ENCODE assay signal across 10 mouse cellular contexts in the genomic region with DNA sequence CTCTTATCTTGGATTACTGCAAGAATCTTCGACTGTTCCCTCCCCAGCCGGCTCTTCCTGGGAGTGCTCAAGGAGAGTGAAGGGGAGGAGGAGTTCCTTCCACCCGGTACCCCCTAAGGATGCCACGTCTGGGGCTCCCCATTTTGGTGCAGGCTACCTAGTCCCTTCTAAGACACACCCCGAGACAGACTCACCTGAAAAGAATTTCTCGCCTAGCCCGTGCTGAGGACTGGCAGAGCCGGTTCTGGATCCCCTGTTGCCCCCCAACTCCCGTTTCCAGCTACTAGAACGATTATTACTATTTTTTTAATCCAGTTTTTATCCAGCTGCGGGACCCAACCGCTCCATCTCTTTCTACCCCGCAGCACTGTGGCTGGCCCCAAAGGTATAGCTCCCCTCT. TPM values are rescaled to one million over a fixed set of nuclear protein-coding genes. Genes with fewer than 3 reads are reported as not detected.
DNase-seq lines count a peak whose midpoint lies in the region; ATAC-seq lines count a peak whose summit lies in the region.
"Had no signal": no experiment of that assay in that cellular context is flagged by ENCODE, and none has a peak within 500 bp of the region (broad histone marks: within the 10 kb centered on the region; RNA-seq: fewer than 3 reads in every experiment).

No protein-coding gene starts in this region.

- under 1% methylated on average over 13 of the region's 13 CpGs for WGBS in heart, embryonic 16.5 days
- 1% methylated on average over 13 of the region's 13 CpGs for WGBS in embryonic facial prominence, embryonic 10.5 days
- WGBS in hindbrain, embryonic 16.5 days = 5% methylated on average over 13 of the region's 13 CpGs
- 3% methylated on average over 13 of the region's 13 CpGs for WGBS in midbrain, embryonic 15.5 days

- peaks cover 70% of the 10 kb centered on the region for H3K27me3 ChIP-seq in heart, embryonic 16.5 days (ENCODE audit: control insufficient read depth, insufficient read depth, low read length)
- peaks cover 86% of the 10 kb centered on the region for H3K27me3 ChIP-seq in embryonic facial prominence, embryonic 10.5 days (replicated peaks; ENCODE audit: low read depth, poor library complexity, severe bottlenecking)
- peaks cover 16% of the 10 kb centered on the region for H3K27me3 ChIP-seq in hindbrain, embryonic 16.5 days (replicated peaks; ENCODE audit: control insufficient read depth, insufficient read depth, low read length)
- H3K27me3 ChIP-seq in midbrain, embryonic 15.5 days (replicated peaks) = peaks cover 44% of the 10 kb centered on the region

- H3K9ac ChIP-seq in heart, embryonic 16.5 days (ENCODE audit: low read length) = no peak overlapping the region
- H3K9ac ChIP-seq in hindbrain, embryonic 16.5 days (ENCODE audit: low read depth, low read length) = no peak overlapping the region
- H3K9ac ChIP-seq in midbrain, embryonic 15.5 days = no peak overlapping the region

- no peaks in the 10 kb centered on the region; the same call in 1 of the 2 replicates for H3K4me1 ChIP-seq in heart, embryonic 16.5 days (ENCODE audit: control insufficient read depth, insufficient read depth, low read length)
- peaks cover 47% of the 10 kb centered on the region for H3K4me1 ChIP-seq in embryonic facial prominence, embryonic 10.5 days
- H3K4me1 ChIP-seq in hindbrain, embryonic 16.5 days (ENCODE audit: control insufficient read depth, insufficient read depth, low read depth, low read length) = peaks cover 16% of the 10 kb centered on the region
- H3K4me1 ChIP-seq in midbrain, embryonic 15.5 days = peaks cover 21% of the 10 kb centered on the region

- no peak for DNase-seq in heart, adult 9 months (ENCODE audit: low spot score in 2 of 2)
- DNase-seq in embryonic facial prominence, embryonic 10.5 days (ENCODE audit: low spot score) = no peak
- DNase-seq in right cerebral cortex, postnatal 36 days (ENCODE audit: low spot score in 2 of 2) = no peak
- DNase-seq in lung, postnatal 4 days = no peak
- DNase-seq: kidney, postnatal 10 days had no signal

- H3K4me2 ChIP-seq in heart, embryonic 16.5 days (ENCODE audit: low read depth, low read length) = peak overlapping the region; percentile 30; the same call in 1 of the 2 replicates
- peak overlapping the region; percentile 61 for H3K4me2 ChIP-seq in hindbrain, embryonic 16.5 days (ENCODE audit: low read length)
- peak overlapping the region; percentile 50 for H3K4me2 ChIP-seq in midbrain, embryonic 15.5 days

- H3K4me3 ChIP-seq in heart, embryonic 16.5 days (ENCODE audit: low read length) = no peak overlapping the region; the same call in 1 of the 2 replicates
- H3K4me3 ChIP-seq in embryonic facial prominence, embryonic 10.5 days = peak overlapping the region; percentile 49
- H3K4me3 ChIP-seq in hindbrain, embryonic 16.5 days (ENCODE audit: low read length) = peak overlapping the region; percentile 36
- H3K4me3 ChIP-seq in midbrain, embryonic 15.5 days = peak overlapping the region; percentile 24
- H3K4me3 ChIP-seq: erythroblast, embryonic 14.5 days had no signal

- no peak for ATAC-seq in heart, embryonic 16.5 days (replicated peaks; ENCODE audit: extremely low read depth, insufficient read depth, low FRiP score)
- ATAC-seq in hindbrain, embryonic 16.5 days = no peak
- ATAC-seq in midbrain, embryonic 15.5 days (replicated peaks) = no peak
- ATAC-seq in activated CD4-positive, CD25-positive, alpha-beta regulatory T cell, adult 4 months = no peak

- no peaks in the 10 kb centered on the region for H3K36me3 ChIP-seq in heart, embryonic 16.5 days (ENCODE audit: control insufficient read depth, insufficient read depth)
- H3K36me3 ChIP-seq in embryonic facial prominence, embryonic 10.5 days (replicated peaks) = no peaks in the 10 kb centered on the region
- H3K36me3 ChIP-seq in hindbrain, embryonic 16.5 days (ENCODE audit: control insufficient read depth, insufficient read depth, low read length) = no peaks in the 10 kb centered on the region
- H3K36me3 ChIP-seq in midbrain, embryonic 15.5 days (replicated peaks) = no peaks in the 10 kb centered on the region

- H3K9me3 ChIP-seq in heart, embryonic 16.5 days (replicated peaks; ENCODE audit: control insufficient read depth, low read length) = no peaks in the 10 kb centered on the region
- no peaks in the 10 kb centered on the region for H3K9me3 ChIP-seq in embryonic facial prominence, embryonic 10.5 days
- H3K9me3 ChIP-seq in hindbrain, embryonic 16.5 days (ENCODE audit: control insufficient read depth, low read length) = no peaks in the 10 kb centered on the region
- H3K9me3 ChIP-seq in midbrain, embryonic 15.5 days = no peaks in the 10 kb centered on the region

- H3K27ac ChIP-seq in heart, embryonic 16.5 days (ENCODE audit: low read length) = no peak overlapping the region
- no peak overlapping the region; the same call in 1 of the 2 replicates for H3K27ac ChIP-seq in embryonic facial prominence, embryonic 10.5 days (replicated peaks)
- no peak overlapping the region for H3K27ac ChIP-seq in hindbrain, embryonic 16.5 days (ENCODE audit: low read depth, low read length)
- no peak overlapping the region for H3K27ac ChIP-seq in midbrain, embryonic 15.5 days

RNA-seq across cellular contexts. Expression of gene Gjb3, which starts 0.9 kb away (rescaled TPM):
- 0.17 and 0.35 TPM in 2 replicates for polyA plus RNA-seq in heart, embryonic 16.5 days (2015; fragmentation: Nextera tagmentation; extraction: Ambion mirVana)
- 8.0 and 8.2 TPM in 2 replicates for polyA plus RNA-seq in embryonic facial prominence, embryonic 10.5 days (2016; fragmentation: Nextera tagmentation; extraction: Ambion mirVana)
- 0.15 and 0.19 TPM in 2 replicates for polyA plus RNA-seq in hindbrain, embryonic 16.5 days (2015; fragmentation: Nextera tagmentation; extraction: Ambion mirVana)
- polyA plus RNA-seq in midbrain, embryonic 15.5 days (2015; fragmentation: Nextera tagmentation; extraction: Ambion mirVana) = 0.17 TPM in 1 of 2 replicates, not detected in the other
- not detected for polyA plus RNA-seq in activated CD4-positive, CD25-positive, alpha-beta regulatory T cell, adult 4 months (2017; shearing (Covaris generic))
- polyA plus RNA-seq: erythroblast, embryonic 14.5 days had no signal

RNA-seq across cellular contexts. Expression of gene Gja4, which starts 15.9 kb away (rescaled TPM):
- 32.3 and 33.3 TPM in 2 replicates for polyA plus RNA-seq in heart, embryonic 16.5 days (2015; fragmentation: Nextera tagmentation; extraction: Ambion mirVana)
- polyA plus RNA-seq in embryonic facial prominence, embryonic 10.5 days (2016; fragmentation: Nextera tagmentation; extraction: Ambion mirVana) = 10.8 and 12.5 TPM in 2 replicates
- polyA plus RNA-seq in hindbrain, embryonic 16.5 days (2015; fragmentation: Nextera tagmentation; extraction: Ambion mirVana) = 20.4 and 26.1 TPM in 2 replicates
- polyA plus RNA-seq in midbrain, embryonic 15.5 days (2015; fragmentation: Nextera tagmentation; extraction: Ambion mirVana) = 21.0 and 23.1 TPM in 2 replicates
- not detected for polyA plus RNA-seq in activated CD4-positive, CD25-positive, alpha-beta regulatory T cell, adult 4 months (2017; shearing (Covaris generic))
- polyA plus RNA-seq: erythroblast, embryonic 14.5 days had no signal

RNA-seq across cellular contexts. Expression of gene Gjb4, which starts 24.1 kb away (rescaled TPM):
- 0.09 and 0.10 TPM in 2 replicates for polyA plus RNA-seq in heart, embryonic 16.5 days (2015; fragmentation: Nextera tagmentation; extraction: Ambion mirVana)
- polyA plus RNA-seq in embryonic facial prominence, embryonic 10.5 days (2016; fragmentation: Nextera tagmentation; extraction: Ambion mirVana) = not detected in 2 replicates
- 0.14 TPM in 1 of 2 replicates, not detected in the other for polyA plus RNA-seq in hindbrain, embryonic 16.5 days (2015; fragmentation: Nextera tagmentation; extraction: Ambion mirVana)
- polyA plus RNA-seq in midbrain, embryonic 15.5 days (2015; fragmentation: Nextera tagmentation; extraction: Ambion mirVana) = 0.11 and 0.15 TPM in 2 replicates
- not detected for polyA plus RNA-seq in activated CD4-positive, CD25-positive, alpha-beta regulatory T cell, adult 4 months (2017; shearing (Covaris generic))
- polyA plus RNA-seq: erythroblast, embryonic 14.5 days had no signal

RNA-seq across cellular contexts. Expression of gene Gjb5, which starts 28.2 kb away (rescaled TPM):
- polyA plus RNA-seq in heart, embryonic 16.5 days (2015; fragmentation: Nextera tagmentation; extraction: Ambion mirVana) = 0.41 and 0.60 TPM in 2 replicates
- 1.2 and 1.7 TPM in 2 replicates for polyA plus RNA-seq in embryonic facial prominence, embryonic 10.5 days (2016; fragmentation: Nextera tagmentation; extraction: Ambion mirVana)
- 0.20 and 0.34 TPM in 2 replicates for polyA plus RNA-seq in hindbrain, embryonic 16.5 days (2015; fragmentation: Nextera tagmentation; extraction: Ambion mirVana)
- polyA plus RNA-seq in midbrain, embryonic 15.5 days (2015; fragmentation: Nextera tagmentation; extraction: Ambion mirVana) = 0.10 and 0.13 TPM in 2 replicates
- polyA plus RNA-seq in activated CD4-positive, CD25-positive, alpha-beta regulatory T cell, adult 4 months (2017; shearing (Covaris generic)) = not detected
- polyA plus RNA-seq: erythroblast, embryonic 14.5 days had no signal

Comparison
In these comparisons a context has a peak if more than half of its experiments do, and no peak if none do; other contexts are left out.
1. RNA of gene Gja4, which starts 15.9 kb away (polyA plus RNA-seq): 32.3 to 33.3 TPM in heart, embryonic 16.5 days, 21.0 to 23.1 TPM in midbrain, embryonic 15.5 days, 20.4 to 26.1 TPM in hindbrain, embryonic 16.5 days and 10.8 to 12.5 TPM in embryonic facial prominence, embryonic 10.5 days; not detected in activated CD4-positive, CD25-positive, alpha-beta regulatory T cell, adult 4 months; every median in the first group is over 10 times any median in the second.
2. Peak in every context shown above with its lines, with median percentiles within 50 percentile points of each other: H3K4me2 ChIP-seq.